Mouse (Mus musculus): ENCODE data around the gene Epb41l1. TPM values are rescaled to one million over a fixed set of nuclear protein-coding genes. Genes with fewer than 3 reads are reported as not detected.
A peak's percentile ranks its signal among the peaks of the same experiment; 100 is the strongest.

The Epb41l1 gene
- polyA plus RNA-seq, 1 experiment from 2014 or later, result 4.2 TPM

DNA sequence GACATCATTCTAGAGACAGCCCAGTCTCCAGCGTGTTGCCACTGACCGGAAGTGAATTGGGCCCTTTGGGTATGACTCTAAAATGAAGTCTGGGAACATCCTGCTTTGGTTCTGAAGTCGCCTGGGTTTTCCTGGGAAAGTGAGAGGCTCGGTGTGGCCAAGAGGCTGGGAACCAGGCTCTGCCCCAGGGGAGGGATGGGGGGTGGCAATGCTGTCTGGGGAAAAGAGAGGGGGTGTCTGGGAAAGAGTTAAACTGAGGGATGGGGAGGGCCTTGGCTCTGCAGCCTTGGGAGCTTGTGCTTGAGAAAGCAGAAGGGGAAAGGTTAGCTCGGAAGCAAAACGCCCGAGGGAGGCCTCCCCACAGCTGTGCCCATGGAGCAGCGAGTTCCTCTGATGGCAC, 53.0 kb downstream of the Epb41l1 start:
- Histone ChIP-seq H3K9ac (ENCODE audit: low read length) (no peak overlapping the region), H3K4me3 (ENCODE audit: low read depth, low read length) (no peak overlapping the region), H3K4me1 (replicated peaks; ENCODE audit: control insufficient read depth, insufficient read depth, low read length) (peaks cover 11% of the 10 kb centered on the region), H3K4me2 (ENCODE audit: low read length) (no peak overlapping the region), H3K36me3 (ENCODE audit: control insufficient read depth, insufficient read depth, low read length) (no peaks in the 10 kb centered on the region), H3K9me3 (ENCODE audit: control insufficient read depth, low read length) (no peaks in the 10 kb centered on the region), H3K27ac (ENCODE audit: low read depth) (no peak overlapping the region), H3K27me3 (replicated peaks; ENCODE audit: control insufficient read depth, insufficient read depth, low read length) (no peaks in the 10 kb centered on the region)
- ATAC-seq (replicated peaks; ENCODE audit: low FRiP score, low TSS enrichment, low read depth), result no peak
- 70% methylated on average over 8 of the region's 8 CpGs for WGBS
- DNase-seq (ENCODE audit: low spot score), result no peak

- 54% methylated on average over 3 of the region's 3 CpGs for WGBS
- ATAC-seq (replicated peaks; ENCODE audit: low FRiP score, low TSS enrichment, low read depth), result no peak
- no peak overlapping the region for H3K27ac ChIP-seq (ENCODE audit: low read depth)
- H3K9ac ChIP-seq (ENCODE audit: low read length), result no peak overlapping the region
- no peaks in the 10 kb centered on the region for H3K27me3 ChIP-seq (replicated peaks; ENCODE audit: control insufficient read depth, insufficient read depth, low read length)
- no peak overlapping the region for H3K4me3 ChIP-seq (ENCODE audit: low read depth, low read length)
- DNase-seq (ENCODE audit: low spot score), result no peak
- H3K36me3 ChIP-seq (ENCODE audit: control insufficient read depth, insufficient read depth, low read length), result no peaks in the 10 kb centered on the region
- no peaks in the 10 kb centered on the region for H3K9me3 ChIP-seq (ENCODE audit: control insufficient read depth, low read length)
- peaks cover 11% of the 10 kb centered on the region for H3K4me1 ChIP-seq (replicated peaks; ENCODE audit: control insufficient read depth, insufficient read depth, low read length)
- H3K4me2 ChIP-seq (ENCODE audit: low read length), result no peak overlapping the region
Observed at GRCm38 (mm10) chr2:156474111-156474510, 53.4 kb downstream of the Epb41l1 start.

- Histone ChIP-seq H3K4me3 (ENCODE audit: low read depth, low read length) (peak overlapping the region; percentile 71), H3K9ac (ENCODE audit: low read length) (peak overlapping the region; percentile 84), H3K4me1 (replicated peaks; ENCODE audit: control insufficient read depth, insufficient read depth, low read length) (peaks cover 11% of the 10 kb centered on the region), H3K27me3 (replicated peaks; ENCODE audit: control insufficient read depth, insufficient read depth, low read length) (no peaks in the 10 kb centered on the region), H3K27ac (ENCODE audit: low read depth) (peak overlapping the region; percentile 74), H3K36me3 (ENCODE audit: control insufficient read depth, insufficient read depth, low read length) (no peaks in the 10 kb centered on the region), H3K4me2 (ENCODE audit: low read length) (peak overlapping the region; percentile 86), H3K9me3 (ENCODE audit: control insufficient read depth, low read length) (no peaks in the 10 kb centered on the region)
- DNase-seq (ENCODE audit: low spot score) (no peak), ATAC-seq (replicated peaks; ENCODE audit: low FRiP score, low TSS enrichment, low read depth) (peak; percentile 30)
- WGBS, result 18% methylated on average over 12 of the region's 12 CpGs
Observed at GRCm38 (mm10) chr2:156474891-156475284, 54.2 kb downstream of the Epb41l1 start.

DNA sequence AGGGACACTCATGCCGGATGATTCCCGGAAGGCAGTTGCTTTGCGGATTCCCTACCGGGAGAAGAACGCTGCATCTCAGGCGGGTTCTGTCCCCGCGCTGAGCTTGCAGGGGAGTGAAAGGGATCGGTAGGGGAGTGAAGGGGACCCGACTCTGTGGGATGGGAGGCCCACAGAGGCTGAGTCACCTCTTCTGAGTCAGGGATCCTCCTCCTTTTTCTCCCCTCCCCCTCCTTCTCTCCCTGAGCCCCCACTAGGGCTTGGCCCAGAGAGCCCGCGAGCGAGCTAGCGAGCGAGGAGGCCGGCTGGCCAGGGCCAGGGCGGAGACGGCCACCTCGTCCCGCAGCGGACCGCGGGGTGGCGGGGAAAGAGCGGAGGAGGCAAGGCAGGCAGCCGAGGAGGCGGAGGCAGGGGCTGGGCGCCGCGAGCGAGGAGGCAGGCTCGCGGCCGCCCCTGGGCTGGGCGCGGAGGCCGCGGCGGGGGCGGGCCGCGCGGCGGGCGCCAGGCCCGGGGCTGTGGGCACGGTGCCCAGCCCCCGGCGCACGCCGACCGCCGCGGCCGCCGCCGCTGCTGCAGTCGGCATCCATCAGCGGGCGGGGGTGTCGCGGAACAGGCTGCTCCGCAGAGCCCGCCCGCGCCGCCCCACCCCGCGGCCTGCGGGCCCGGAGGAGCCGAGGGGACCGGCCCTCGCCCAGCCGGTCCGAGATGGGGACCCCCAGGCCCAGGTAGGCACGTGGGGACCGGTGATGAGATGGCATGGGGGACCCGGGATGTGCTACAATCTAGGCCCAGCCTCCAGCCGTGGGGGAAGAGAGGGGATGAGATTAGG, 54.8 kb downstream of the Epb41l1 start:
- Histone ChIP-seq H3K4me1 (replicated peaks; ENCODE audit: control insufficient read depth, insufficient read depth, low read length) (peaks cover 11% of the 10 kb centered on the region), H3K4me3 (ENCODE audit: low read depth, low read length) (peak overlapping the region; percentile 71), H3K27ac (ENCODE audit: low read depth) (peak overlapping the region; percentile 74), H3K4me2 (ENCODE audit: low read length) (peak overlapping the region; percentile 86), H3K9ac (ENCODE audit: low read length) (peak overlapping the region; percentile 84), H3K36me3 (ENCODE audit: control insufficient read depth, insufficient read depth, low read length) (no peaks in the 10 kb centered on the region), H3K9me3 (ENCODE audit: control insufficient read depth, low read length) (no peaks in the 10 kb centered on the region), H3K27me3 (replicated peaks; ENCODE audit: control insufficient read depth, insufficient read depth, low read length) (no peaks in the 10 kb centered on the region)
- WGBS, result 1% methylated on average over 62 of the region's 80 CpGs
- ATAC-seq (replicated peaks; ENCODE audit: low FRiP score, low TSS enrichment, low read depth), result peak; percentile 76
- DNase-seq (ENCODE audit: low spot score), result peak; percentile 90

GRCm38 (mm10) chr2:156476111-156476747, 55.5 kb downstream of the Epb41l1 start:
- ATAC-seq (replicated peaks; ENCODE audit: low FRiP score, low TSS enrichment, low read depth) (no peak), DNase-seq (ENCODE audit: low spot score) (no peak)
- Histone ChIP-seq H3K4me3 (ENCODE audit: low read depth, low read length) (peak overlapping the region; percentile 71), H3K27me3 (replicated peaks; ENCODE audit: control insufficient read depth, insufficient read depth, low read length) (no peaks in the 10 kb centered on the region), H3K27ac (ENCODE audit: low read depth) (peak overlapping the region; percentile 74; the same call in 1 of the 2 replicates), H3K9ac (ENCODE audit: low read length) (peak overlapping the region; percentile 84), H3K4me2 (ENCODE audit: low read length) (peak overlapping the region; percentile 86), H3K9me3 (ENCODE audit: control insufficient read depth, low read length) (no peaks in the 10 kb centered on the region), H3K4me1 (replicated peaks; ENCODE audit: control insufficient read depth, insufficient read depth, low read length) (peaks cover 11% of the 10 kb centered on the region), H3K36me3 (ENCODE audit: control insufficient read depth, insufficient read depth, low read length) (no peaks in the 10 kb centered on the region)
- 28% methylated on average over 8 of the region's 8 CpGs for WGBS

DNA sequence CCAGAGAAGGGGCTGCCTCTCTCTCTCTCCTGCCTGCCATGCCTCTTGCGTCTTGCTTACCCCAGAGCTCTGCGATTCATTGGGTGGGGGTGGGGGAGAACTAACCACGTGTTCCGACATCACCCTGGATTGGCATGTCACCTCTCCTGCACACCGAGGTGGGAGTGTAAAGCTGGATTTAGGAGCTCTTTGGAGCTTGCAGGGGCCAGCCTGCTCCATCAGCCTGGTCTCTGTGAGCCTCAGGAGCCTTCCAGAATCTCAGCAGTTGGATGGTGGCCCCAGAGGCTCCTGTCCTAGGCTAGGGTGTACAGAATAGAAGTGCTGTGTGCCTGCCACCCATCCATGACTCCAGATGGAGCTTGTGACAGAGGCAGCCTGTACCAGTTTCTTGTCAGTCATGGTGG, 56.0 kb downstream of the Epb41l1 start:
- DNase-seq (ENCODE audit: low spot score) (no peak), ATAC-seq (replicated peaks; ENCODE audit: low FRiP score, low TSS enrichment, low read depth) (no peak)
- Histone ChIP-seq H3K9ac (ENCODE audit: low read length) (0 out of 2 replicates have a peak overlapping the region, but pooled peaks have one; percentile 10), H3K27me3 (replicated peaks; ENCODE audit: control insufficient read depth, insufficient read depth, low read length) (no peaks in the 10 kb centered on the region), H3K4me3 (ENCODE audit: low read depth, low read length) (peak overlapping the region; percentile 71; the same call in 1 of the 2 replicates), H3K4me1 (replicated peaks; ENCODE audit: control insufficient read depth, insufficient read depth, low read length) (peaks cover 11% of the 10 kb centered on the region), H3K4me2 (ENCODE audit: low read length) (peak overlapping the region; percentile 86), H3K9me3 (ENCODE audit: control insufficient read depth, low read length) (no peaks in the 10 kb centered on the region), H3K36me3 (ENCODE audit: control insufficient read depth, insufficient read depth, low read length) (no peaks in the 10 kb centered on the region), H3K27ac (ENCODE audit: low read depth) (no peak overlapping the region)
- WGBS, result 55% methylated on average over 5 of the region's 5 CpGs

DNA sequence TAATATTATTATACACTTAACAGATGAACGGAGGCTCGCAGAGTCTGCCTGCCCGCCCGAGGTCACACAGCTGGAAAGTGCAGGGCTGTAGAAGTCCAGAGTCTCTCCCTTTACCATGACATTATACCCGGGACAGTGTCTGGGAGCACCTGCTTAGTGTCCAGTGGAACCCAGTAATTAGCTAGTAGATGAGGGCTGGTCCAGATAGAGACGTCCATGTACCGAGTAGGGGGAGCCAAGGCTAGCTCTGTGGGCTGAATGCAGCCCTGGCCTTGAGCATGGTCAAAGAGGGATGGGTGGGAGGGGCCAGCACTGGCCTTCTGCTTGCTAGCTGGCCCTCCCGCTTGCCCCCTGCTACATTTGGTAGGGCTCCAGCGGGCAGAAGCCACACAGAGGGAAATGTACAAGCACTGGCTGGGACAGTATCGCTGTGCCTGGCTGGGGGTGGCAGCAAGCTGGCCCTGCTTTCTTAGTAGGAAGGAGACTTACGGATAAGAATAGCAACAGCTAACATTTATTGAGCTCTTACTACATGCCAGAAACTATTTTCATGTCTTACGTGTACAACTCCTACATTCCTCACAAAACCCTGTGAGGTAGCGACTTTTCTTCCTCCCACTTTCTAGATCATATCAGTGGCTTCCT, 57.5 kb downstream of the Epb41l1 start:
- Histone ChIP-seq H3K4me1 (replicated peaks; ENCODE audit: control insufficient read depth, insufficient read depth, low read length) (peaks cover 11% of the 10 kb centered on the region), H3K27me3 (replicated peaks; ENCODE audit: control insufficient read depth, insufficient read depth, low read length) (no peaks in the 10 kb centered on the region), H3K36me3 (ENCODE audit: control insufficient read depth, insufficient read depth, low read length) (no peaks in the 10 kb centered on the region), H3K9me3 (ENCODE audit: control insufficient read depth, low read length) (no peaks in the 10 kb centered on the region), H3K4me3 (ENCODE audit: low read depth, low read length) (no peak overlapping the region), H3K27ac (ENCODE audit: low read depth) (no peak overlapping the region), H3K9ac (ENCODE audit: low read length) (no peak overlapping the region), H3K4me2 (ENCODE audit: low read length) (no peak overlapping the region)
- DNase-seq (ENCODE audit: low spot score) (no peak), ATAC-seq (replicated peaks; ENCODE audit: low FRiP score, low TSS enrichment, low read depth) (no peak)
- 72% methylated on average over 13 of the region's 13 CpGs for WGBS

GRCm38 (mm10) chr2:156479833-156480232, 59.1 kb downstream of the Epb41l1 start:
- Histone ChIP-seq H3K27me3 (replicated peaks; ENCODE audit: control insufficient read depth, insufficient read depth, low read length) (no peaks in the 10 kb centered on the region), H3K9me3 (ENCODE audit: control insufficient read depth, low read length) (no peaks in the 10 kb centered on the region), H3K4me2 (ENCODE audit: low read length) (no peak overlapping the region), H3K27ac (ENCODE audit: low read depth) (no peak overlapping the region), H3K36me3 (ENCODE audit: control insufficient read depth, insufficient read depth, low read length) (no peaks in the 10 kb centered on the region), H3K4me3 (ENCODE audit: low read depth, low read length) (no peak overlapping the region), H3K4me1 (replicated peaks; ENCODE audit: control insufficient read depth, insufficient read depth, low read length) (peaks cover 6% of the 10 kb centered on the region), H3K9ac (ENCODE audit: low read length) (no peak overlapping the region)
- DNase-seq (ENCODE audit: low spot score) (no peak), ATAC-seq (replicated peaks; ENCODE audit: low FRiP score, low TSS enrichment, low read depth) (no peak)
- 63% methylated on average over 7 of the region's 7 CpGs for WGBS

All from intestine, embryonic 14.5 days (tissue).